Mouse (Mus musculus) forebrain, embryonic 10.5 days (tissue): Measurements from ENCODE around the gene Psat1. TPM values are rescaled to one million over a fixed set of nuclear protein-coding genes. Genes with fewer than 3 reads are reported as not detected.
A peak's percentile ranks its signal among the peaks of the same experiment; 100 is the strongest.

Experiments used
- DNase-seq: peaks from one replicate; pipeline ENCODE4 v3.0.0-alpha.2; 2017; ENCODE audit warnings: low spot score; ENCODE audit errors: extremely low spot score
- H3K27ac ChIP-seq: fragments of 300-500 bp; sonication (generic); 2 replicates; pipeline ENCODE4 v1.5.1; 2016; ENCODE audit warnings: mild to moderate bottlenecking
- H3K27me3 ChIP-seq: fragments of 300-500 bp; sonication (generic); 2 replicates; pipeline ENCODE4 v1.6.1; 2016; ENCODE audit warnings: mild to moderate bottlenecking; ENCODE audit not compliant: poor library complexity, severe bottlenecking
- H3K36me3 ChIP-seq: fragments of 300-500 bp; sonication (generic); replicated peaks from 2 replicates; pipeline ENCODE4 v1.6.1; 2016; ENCODE audit warnings: mild to moderate bottlenecking, moderate library complexity
- H3K4me1 ChIP-seq: fragments of 300-500 bp; sonication (generic); 2 replicates; pipeline ENCODE4 v1.6.1; 2016
- H3K4me3 ChIP-seq: fragments of 300-500 bp; sonication (generic); 2 replicates; pipeline ENCODE4 v1.5.1; 2016; ENCODE audit warnings: mild to moderate bottlenecking, moderate library complexity
- H3K9me3 ChIP-seq: fragments of 300-500 bp; sonication (generic); 2 replicates; pipeline ENCODE4 v1.6.1; 2016; ENCODE audit warnings: mild to moderate bottlenecking, moderate library complexity
- WGBS: fragments of 180-500 bp; shearing (Covaris S2); methylation state at CpG from one replicate; pipeline ENCODE4 v1.1.7; 2016; 5-methylcytosine and 5-hydroxymethylcytosine counted together
- polyA plus RNA-seq: library from polyadenylated mRNA; unstranded; fragments of >200 nt; fragmentation: Nextera tagmentation; extraction: Ambion mirVana; gene quantifications from 2 replicates; pipeline ENCODE4 v1.2.1, GENCODE M21; 2016

The Psat1 gene
- 143 and 158 TPM in 2 replicates for polyA plus RNA-seq

- Histone ChIP-seq H3K27ac (no peak within 1 kb of the TSS), H3K4me3 (no peak within 1 kb of the TSS), H3K36me3 (no peaks in the 10 kb centered on the region), H3K27me3 (no peaks in the 10 kb centered on the region), H3K4me1 (peaks cover 6% of the 10 kb centered on the region), H3K9me3 (peaks cover 5% of the 10 kb centered on the region; the same call in 1 of the 2 replicates)
- no peak for DNase-seq
- 88% methylated on average over 7 of the region's 7 CpGs for WGBS
Observed at GRCm38 (mm10) chr19:15947237-15947636, at the start of gene Psat1. TSS of gene Psat1 (minus strand) at chr19:15947337.

- DNase-seq: no peak
- 92% methylated on average over 1 of the region's 1 CpGs for WGBS
- no peaks in the 10 kb centered on the region for H3K9me3 ChIP-seq
Observed at GRCm38 (mm10) chr19:15990102-15990501, 43.0 kb upstream of the Psat1 start.

GRCm38 (mm10) chr19:15985172-15985713 is 38.1 kb upstream of the Psat1 start:
- Histone ChIP-seq H3K4me3 (peak overlapping the region; percentile 68), H3K27me3 (no peaks in the 10 kb centered on the region), H3K9me3 (no peaks in the 10 kb centered on the region), H3K27ac (peak overlapping the region; percentile 98), H3K4me1 (peaks cover 40% of the 10 kb centered on the region), H3K36me3 (peaks cover 20% of the 10 kb centered on the region)
- no peak for DNase-seq
- 28% methylated on average over 10 of the region's 10 CpGs for WGBS

More at GRCm38 (mm10) chr19:15990102-15990501, 43.0 kb upstream of the Psat1 start:
- Histone ChIP-seq H3K27ac (no peak overlapping the region), H3K4me3 (no peak overlapping the region), H3K4me1 (peaks cover 9% of the 10 kb centered on the region), H3K27me3 (no peaks in the 10 kb centered on the region), H3K36me3 (peaks cover 10% of the 10 kb centered on the region)

- Histone ChIP-seq H3K27me3 (no peaks in the 10 kb centered on the region), H3K27ac (peak within 1 kb of the TSS; percentile 98), H3K4me3 (peak within 1 kb of the TSS; percentile 68), H3K4me1 (peaks cover 40% of the 10 kb centered on the region), H3K9me3 (no peaks in the 10 kb centered on the region), H3K36me3 (peaks cover 26% of the 10 kb centered on the region)
- WGBS: under 1% methylated on average over 88 of the region's 88 CpGs
- DNase-seq: peak; percentile 89
Observed at GRCm38 (mm10) chr19:15984449-15985171, 37.5 kb upstream of the Psat1 start, which contains the start of gene Cep78. TSS of gene Cep78 (minus strand) at chr19:15984989.

GRCm38 (mm10) chr19:15983739-15984344 is 36.7 kb upstream of the Psat1 start:
- no peaks in the 10 kb centered on the region for H3K9me3 ChIP-seq
- H3K36me3 ChIP-seq: peaks cover 34% of the 10 kb centered on the region
- peak overlapping the region; percentile 98 for H3K27ac ChIP-seq
- peak overlapping the region; percentile 68 for H3K4me3 ChIP-seq
- 54% methylated on average over 15 of the region's 15 CpGs for WGBS
- peaks cover 40% of the 10 kb centered on the region for H3K4me1 ChIP-seq
- no peaks in the 10 kb centered on the region for H3K27me3 ChIP-seq
- no peak for DNase-seq

GRCm38 (mm10) chr19:15982926-15983738 is 36.0 kb upstream of the Psat1 start:
- Histone ChIP-seq H3K9me3 (no peaks in the 10 kb centered on the region), H3K4me1 (peaks cover 40% of the 10 kb centered on the region), H3K27ac (peak overlapping the region; percentile 42; the same call in 1 of the 2 replicates), H3K36me3 (peaks cover 38% of the 10 kb centered on the region), H3K27me3 (no peaks in the 10 kb centered on the region), H3K4me3 (peak overlapping the region; percentile 68)
- no peak for DNase-seq
- WGBS: 45% methylated on average over 10 of the region's 10 CpGs

- Histone ChIP-seq H3K4me1 (peaks cover 40% of the 10 kb centered on the region), H3K36me3 (peaks cover 45% of the 10 kb centered on the region), H3K27me3 (no peaks in the 10 kb centered on the region), H3K9me3 (no peaks in the 10 kb centered on the region), H3K4me3 (no peak overlapping the region), H3K27ac (no peak overlapping the region)
- 81% methylated on average over 4 of the region's 4 CpGs for WGBS
- peak; percentile 46 for DNase-seq
Observed at GRCm38 (mm10) chr19:15981861-15982260, 34.7 kb upstream of the Psat1 start.

GRCm38 (mm10) chr19:15973365-15973764 is 26.2 kb upstream of the Psat1 start:
- H3K4me3 ChIP-seq: no peak overlapping the region
- H3K4me1 ChIP-seq: no peaks in the 10 kb centered on the region
- WGBS: 86% methylated on average over 4 of the region's 4 CpGs
- no peaks in the 10 kb centered on the region for H3K9me3 ChIP-seq
- no peak for DNase-seq
- H3K27me3 ChIP-seq: no peaks in the 10 kb centered on the region
- H3K36me3 ChIP-seq: peaks cover 98% of the 10 kb centered on the region
- no peak overlapping the region for H3K27ac ChIP-seq

GRCm38 (mm10) chr19:15965082-15965481 is 17.9 kb upstream of the Psat1 start:
- Histone ChIP-seq H3K36me3 (peaks cover 95% of the 10 kb centered on the region), H3K9me3 (no peaks in the 10 kb centered on the region), H3K27me3 (no peaks in the 10 kb centered on the region), H3K4me1 (no peaks in the 10 kb centered on the region), H3K27ac (no peak overlapping the region), H3K4me3 (no peak overlapping the region)
- WGBS: 72% methylated on average over 3 of the region's 3 CpGs
- DNase-seq: no peak

- no peaks in the 10 kb centered on the region for H3K27me3 ChIP-seq
- H3K27ac ChIP-seq: no peak overlapping the region
- no peaks in the 10 kb centered on the region for H3K9me3 ChIP-seq
- H3K4me3 ChIP-seq: no peak overlapping the region
- H3K36me3 ChIP-seq: peaks cover 95% of the 10 kb centered on the region
- H3K4me1 ChIP-seq: no peaks in the 10 kb centered on the region
- no peak for DNase-seq
- 95% methylated on average over 7 of the region's 7 CpGs for WGBS
Observed at GRCm38 (mm10) chr19:15964533-15964932, 17.4 kb upstream of the Psat1 start.

GRCm38 (mm10) chr19:15963011-15963695 is 16.0 kb upstream of the Psat1 start:
- Histone ChIP-seq H3K9me3 (no peaks in the 10 kb centered on the region), H3K4me3 (no peak overlapping the region), H3K4me1 (no peaks in the 10 kb centered on the region), H3K27ac (no peak overlapping the region), H3K36me3 (peaks cover 94% of the 10 kb centered on the region), H3K27me3 (no peaks in the 10 kb centered on the region)
- WGBS: 93% methylated on average over 17 of the region's 17 CpGs
- DNase-seq: no peak

GRCm38 (mm10) chr19:15962313-15962712 is 15.2 kb upstream of the Psat1 start:
- H3K4me3 ChIP-seq: no peak overlapping the region
- peaks cover 86% of the 10 kb centered on the region for H3K36me3 ChIP-seq
- no peak overlapping the region for H3K27ac ChIP-seq
- no peak for DNase-seq
- 86% methylated on average over 13 of the region's 13 CpGs for WGBS
- H3K27me3 ChIP-seq: no peaks in the 10 kb centered on the region
- H3K9me3 ChIP-seq: no peaks in the 10 kb centered on the region
- no peaks in the 10 kb centered on the region for H3K4me1 ChIP-seq
